Mouse (Mus musculus): ENCODE data around the gene Zfp729b. TPM values are rescaled to one million over a fixed set of nuclear protein-coding genes. Genes with fewer than 3 reads are reported as not detected.

Zfp729b gene
- polyA plus RNA-seq (2021; fragmentation: Nextera tagmentation): 2.4 and 2.8 TPM in 2 replicates
- long read RNA-seq, experiment 1, full-length matches to known transcripts: 26 of 37 reads
- long read RNA-seq, experiment 1, partial matches to known transcripts: 0 of 37 reads
- long read RNA-seq, experiment 1, other reads (novel, unspliced or antisense): 11 of 37 reads
- long read RNA-seq, experiment 2, partial matches to known transcripts: 0 of 5 reads
- long read RNA-seq, experiment 2, other reads (novel, unspliced or antisense): 5 of 5 reads

GRCm38 (mm10) chr13:67609066-67609876 lies at the start of gene Zfp729b:
Gene Zfp729b, minus strand, starts transcription at chr13:67609707.

GRCm38 (mm10) chr13:67637294-67638007 lies 27.9 kb upstream of the Zfp729b start, which contains the start of the genes Gm49345 and Zfp729a:
Gene Gm49345, minus strand, starts transcription at chr13:67637769.
Gene Zfp729a, minus strand, starts transcription at chr13:67637791.

GRCm38 (mm10) chr13:67553730-67554129 lies 55.8 kb downstream of the Zfp729b start, which contains the start of gene Zfp748:
Gene Zfp748, minus strand, starts transcription at chr13:67553830.

Other genes with a start within 250 kb of the Zfp729b start
- 0.98 TPM in 1 of 2 replicates, not detected in the other for gene Gm28044, start 249.2 kb downstream of the Zfp729b start, polyA plus RNA-seq (2021; fragmentation: Nextera tagmentation)
- 0.21 and 0.32 TPM in 2 replicates for gene Zfp953, start 249.1 kb downstream of the Zfp729b start, polyA plus RNA-seq (2021; fragmentation: Nextera tagmentation)
- gene Gm28041, start 234.0 kb downstream of the Zfp729b start, polyA plus RNA-seq (2021; fragmentation: Nextera tagmentation): 0.26 and 0.33 TPM in 2 replicates
- 0.28 and 0.38 TPM in 2 replicates for gene Zfp456, start 233.9 kb downstream of the Zfp729b start, polyA plus RNA-seq (2021; fragmentation: Nextera tagmentation)
- 1.3 and 1.5 TPM in 2 replicates for gene Zfp429, start 209.9 kb downstream of the Zfp729b start, polyA plus RNA-seq (2021; fragmentation: Nextera tagmentation)
- gene Zfp459, start 188.3 kb downstream of the Zfp729b start, polyA plus RNA-seq (2021; fragmentation: Nextera tagmentation): 1.0 and 2.8 TPM in 2 replicates
- gene Zfp874a, start 158.1 kb downstream of the Zfp729b start, polyA plus RNA-seq (2021; fragmentation: Nextera tagmentation): 7.6 and 7.8 TPM in 2 replicates
- gene Zfp874b, start 125.4 kb downstream of the Zfp729b start, polyA plus RNA-seq (2021; fragmentation: Nextera tagmentation): 2.6 and 7.6 TPM in 2 replicates
- 3.9 and 4.2 TPM in 2 replicates for gene Zfp58, start 109.2 kb downstream of the Zfp729b start, polyA plus RNA-seq (2021; fragmentation: Nextera tagmentation)
- gene Gm26965, start 83.6 kb downstream of the Zfp729b start, polyA plus RNA-seq (2021; fragmentation: Nextera tagmentation): not detected in 2 replicates
- gene Zfp87, start 83.5 kb downstream of the Zfp729b start, polyA plus RNA-seq (2021; fragmentation: Nextera tagmentation): 33.0 and 39.1 TPM in 2 replicates
- 4.1 and 5.1 TPM in 2 replicates for gene Zfp748, start 55.9 kb downstream of the Zfp729b start, polyA plus RNA-seq (2021; fragmentation: Nextera tagmentation)
- 1.6 and 1.7 TPM in 2 replicates for gene Gm49345, start 28.1 kb upstream of the Zfp729b start, polyA plus RNA-seq (2021; fragmentation: Nextera tagmentation)
- 1.3 and 1.9 TPM in 2 replicates for gene Zfp729a, start 28.1 kb upstream of the Zfp729b start, polyA plus RNA-seq (2021; fragmentation: Nextera tagmentation)
- 7.4 and 8.1 TPM in 2 replicates for gene Zfp738, start 77.4 kb upstream of the Zfp729b start, polyA plus RNA-seq (2021; fragmentation: Nextera tagmentation)
- 2.4 and 3.8 TPM in 2 replicates for gene Zfp65, start 119.5 kb upstream of the Zfp729b start, polyA plus RNA-seq (2021; fragmentation: Nextera tagmentation)
- 3.6 and 4.3 TPM in 2 replicates for gene Zfp85, start 145.5 kb upstream of the Zfp729b start, polyA plus RNA-seq (2021; fragmentation: Nextera tagmentation)
- 1.6 and 4.5 TPM in 2 replicates for gene Zfp493, start 170.0 kb upstream of the Zfp729b start, polyA plus RNA-seq (2021; fragmentation: Nextera tagmentation)
- gene Zfp273, start 204.0 kb upstream of the Zfp729b start, polyA plus RNA-seq (2021; fragmentation: Nextera tagmentation): 2.5 and 4.1 TPM in 2 replicates
- gene Gm10037, start 221.4 kb upstream of the Zfp729b start, polyA plus RNA-seq (2021; fragmentation: Nextera tagmentation): 10.0 and 15.8 TPM in 2 replicates